Mouse (Mus musculus) ES-E14 (cell line): Measurements from ENCODE around the gene Lbhd1. TPM values are rescaled to one million over a fixed set of nuclear protein-coding genes. Genes with fewer than 3 reads are reported as not detected.

Experiments
- DNase-seq: peaks from one replicate; pipeline ENCODE4 v3.0.0-alpha.2; 2013; ENCODE audit warnings: low read depth, low spot score
- H3K27ac ChIP-seq: 2 replicates; pipeline ENCODE4 v1.5.1; 2012; ENCODE audit warnings: low read depth, mild to moderate bottlenecking, low read length, moderate library complexity, mixed read lengths; ENCODE audit not compliant: poor library complexity, insufficient read depth, severe bottlenecking
- H3K36me3 ChIP-seq: 2 replicates; pipeline ENCODE4 v1.6.1; 2012; ENCODE audit warnings: mild to moderate bottlenecking, low read length, moderate library complexity, mixed read lengths; ENCODE audit not compliant: control insufficient read depth, poor library complexity, insufficient read depth, severe bottlenecking
- H3K4me1 ChIP-seq, 2 experiments: fragments of 150-350 bp in 1 of 2; sonication (generic) in 1 of 2; 2 replicates each; pipeline ENCODE4 v1.6.1; 2012; ENCODE audit warnings: low read length in 2 of 2, mild to moderate bottlenecking in 1 of 2, mixed read lengths in 1 of 2; ENCODE audit not compliant: control insufficient read depth in 2 of 2, insufficient read depth in 2 of 2, poor library complexity in 1 of 2
- H3K4me3 ChIP-seq, 2 experiments: fragments of 150-350 bp in 1 of 2; sonication (generic) in 1 of 2; 2 replicates each; pipeline ENCODE4 v1.5.1; 2012; ENCODE audit warnings: low read length in 2 of 2, low read depth in 1 of 2, mild to moderate bottlenecking in 1 of 2, mixed read lengths in 1 of 2; ENCODE audit not compliant: insufficient read depth in 1 of 2, poor library complexity in 1 of 2, severe bottlenecking in 1 of 2
- H3K9ac ChIP-seq: 2 replicates; pipeline ENCODE4 v1.6.1; 2012; ENCODE audit warnings: low read depth, mild to moderate bottlenecking, low read length, mixed read lengths; ENCODE audit not compliant: poor library complexity, insufficient read depth, severe bottlenecking
- H3K9me3 ChIP-seq: fragments of 150-350 bp; sonication (generic); 2 replicates; pipeline ENCODE4 v1.6.1; 2012; ENCODE audit warnings: low read depth, mild to moderate bottlenecking, low read length; ENCODE audit not compliant: control insufficient read depth, insufficient read depth
- CHD2 ChIP-seq: IDR thresholded peaks from 2 replicates; pipeline ENCODE4 v1.6.1; 2014; ENCODE audit warnings: mild to moderate bottlenecking, low read depth, low read length, inconsistent platforms
- HCFC1 ChIP-seq: IDR thresholded peaks from 2 replicates; pipeline ENCODE4 v1.6.1; 2012; ENCODE audit warnings: low read length, inconsistent platforms, borderline replicate concordance; ENCODE audit not compliant: insufficient read depth
- MAFK ChIP-seq: IDR thresholded peaks from 2 replicates; pipeline ENCODE4 v1.6.1; 2014; ENCODE audit warnings: mild to moderate bottlenecking, low read depth, low read length, inconsistent platforms; ENCODE audit not compliant: insufficient read depth
- ZC3H11A ChIP-seq: IDR thresholded peaks from 2 replicates; pipeline ENCODE4 v1.6.1; 2012; ENCODE audit warnings: low read depth, mild to moderate bottlenecking, inconsistent platforms, low read length, borderline replicate concordance
- ZNF384 ChIP-seq: IDR thresholded peaks from 2 replicates; pipeline ENCODE4 v1.6.1; 2012; ENCODE audit warnings: low read depth, low read length, inconsistent platforms
- in situ Hi-C, 2 experiments: fragments of 600-800 bp; cut with MboI; formaldehyde crosslinking; loops; one replicate each; pipeline ENCODE4 v1.15.1; 2025; ENCODE audit warnings: low sequenced_read_pairs in 2 of 2, inconsistent platforms in 1 of 2; ENCODE audit not compliant: unreplicated experiment in 2 of 2
- total RNA-seq: library from RNA; depleted of rRNA; stranded (reverse); fragments of 300-350 nt; gene quantifications from 2 replicates; pipeline ENCODE4 v1.2.3, GENCODE M21; 2012

Gene Lbhd1
- total RNA-seq, 1 experiment = 14.3 TPM

- no peaks in the 10 kb centered on the region for H3K9me3 ChIP-seq
- 0 out of 2 replicates have a peak, but pooled peaks have one; percentile 3 for TF ChIP-seq ZNF384
- TF ChIP-seq HCFC1 = no peak
- peak overlapping the region; percentile 97 for H3K9ac ChIP-seq
- H3K27ac ChIP-seq = peak overlapping the region; percentile 88
- H3K36me3 ChIP-seq = peaks cover 20% of the 10 kb centered on the region
- in situ Hi-C loops = no loop called here
- H3K4me1 ChIP-seq = peaks cover 0 to 3% of the 10 kb centered on the region in 2 experiments; a peak in 1 of 4 replicates
- peak overlapping the region; percentile 81 to 87 for H3K4me3 ChIP-seq
- DNase-seq = no peak
Observed at GRCm38 (mm10) chr19:8887585-8888463, 4.3 kb downstream of the Lbhd1 start.

GRCm38 (mm10) chr19:8888511-8889385, 5.2 kb downstream of the Lbhd1 start, which contains the start of the genes 1810009A15Rik and Gm49416:
1810009A15Rik (plus strand) TSS chr19:8888853.
Gm49416 (plus strand) TSS chr19:8888926.
- Histone ChIP-seq H3K4me3 (peak within 1 kb of the TSS; percentile 81 to 87), H3K36me3 (peaks cover 20% of the 10 kb centered on the region), H3K27ac (peak within 1 kb of the TSS; percentile 88), H3K9ac (peak within 1 kb of the TSS; percentile 97), H3K4me1 (peaks cover 0 to 3% of the 10 kb centered on the region in 2 experiments; a peak in 1 of 4 replicates), H3K9me3 (no peaks in the 10 kb centered on the region)
- TF ChIP-seq ZNF384 (0 out of 2 replicates have a peak, but pooled peaks have one; percentile 2), HCFC1 (peak; percentile 32; the same call in 1 of the 2 replicates), ZC3H11A (no peak), MAFK (no peak), CHD2 (no peak)
- in situ Hi-C loops = no loop called here
- peak; percentile 96 for DNase-seq

- Histone ChIP-seq H3K27ac (peak within 1 kb of the TSS; percentile 73), H3K36me3 (peaks cover 34% of the 10 kb centered on the region), H3K4me1 (peaks cover 2 to 4% of the 10 kb centered on the region in 2 experiments; a peak in 2 of 4 replicates)
Observed at GRCm38 (mm10) chr19:8892829-8893766, 9.6 kb downstream of the Lbhd1 start, which contains the start of gene Ints5. Ints5 (plus strand) TSS chr19:8893005.

More at GRCm38 (mm10) chr19:8892829-8893766, 9.6 kb downstream of the Lbhd1 start, which contains the start of gene Ints5:
- Histone ChIP-seq H3K4me3 (peak within 1 kb of the TSS; percentile 91 to 94), H3K9me3 (no peaks in the 10 kb centered on the region), H3K9ac (peak within 1 kb of the TSS; percentile 98)
- DNase-seq = peak; percentile 91
- in situ Hi-C loops = no loop called here
- TF ChIP-seq HCFC1 (peak; percentile 84), ZNF384 (no peak), CHD2 (no peak), ZC3H11A (no peak), MAFK (no peak)
